Comparison of ENCODE assay signal across 9 mouse cellular contexts in genomic region chr5:93124031-93124826, GRCm38 (mm10). TPM values are rescaled to one million over a fixed set of nuclear protein-coding genes. Genes with fewer than 3 reads are reported as not detected.
A peak's percentile ranks its signal among the peaks of the same experiment; 100 is the strongest.
DNase-seq lines count a peak whose midpoint lies in the region; ATAC-seq and TF ChIP-seq lines count a peak whose summit lies in the region.
"Had no signal": no experiment of that assay in that cellular context is flagged by ENCODE, and none has a peak within 500 bp of the region (broad histone marks: within the 10 kb centered on the region; RNA-seq: fewer than 3 reads in every experiment).

No protein-coding gene starts in this region.

- H3K27me3 ChIP-seq in forebrain, embryonic 13.5 days = no peaks in the 10 kb centered on the region
- no peaks in the 10 kb centered on the region for H3K27me3 ChIP-seq in forebrain, postnatal 0 days (ENCODE audit: insufficient read depth, low read length)
- no peaks in the 10 kb centered on the region for H3K27me3 ChIP-seq in lung, embryonic 15.5 days
- no peaks in the 10 kb centered on the region for H3K27me3 ChIP-seq in hindbrain, embryonic 13.5 days
- no peaks in the 10 kb centered on the region for H3K27me3 ChIP-seq in stomach, embryonic 16.5 days (ENCODE audit: control insufficient read depth, insufficient read depth, low read length)

- ATAC-seq in forebrain, embryonic 13.5 days = no peak
- ATAC-seq in forebrain, postnatal 0 days = no peak
- ATAC-seq in lung, embryonic 15.5 days (ENCODE audit: borderline replicate concordance, extremely low read depth, low FRiP score, low TSS enrichment) = no peak
- no peak for ATAC-seq in hindbrain, embryonic 13.5 days (ENCODE audit: low FRiP score)
- ATAC-seq in stomach, embryonic 16.5 days (ENCODE audit: insufficient read depth, low FRiP score) = peak; percentile 26; the same call in 1 of the 2 replicates

- TF ChIP-seq CTCF in forebrain, postnatal 0 days (IDR thresholded peaks at IDR 0.05; ENCODE audit: low read depth) = no peak
- no peak for TF ChIP-seq CTCF in lung, adult 2 months (IDR thresholded peaks at IDR 0.05; ENCODE audit: insufficient read depth, low read length)

- H3K4me3 ChIP-seq in forebrain, embryonic 13.5 days = no peak overlapping the region
- no peak overlapping the region for H3K4me3 ChIP-seq in forebrain, postnatal 0 days (ENCODE audit: low read depth, low read length)
- no peak overlapping the region for H3K4me3 ChIP-seq in lung, embryonic 15.5 days
- no peak overlapping the region for H3K4me3 ChIP-seq in hindbrain, embryonic 13.5 days
- H3K4me3 ChIP-seq in stomach, embryonic 16.5 days (replicated peaks; ENCODE audit: low read length) = no peak overlapping the region
- no peak overlapping the region for H3K4me3 ChIP-seq in lung, adult 2 months (replicated peaks; ENCODE audit: extremely low read depth, low read depth, low read length)
- H3K4me3 ChIP-seq: layer of hippocampus, adult 2 months had no signal

- no peak overlapping the region for H3K9ac ChIP-seq in forebrain, embryonic 13.5 days
- no peak overlapping the region for H3K9ac ChIP-seq in forebrain, postnatal 0 days
- no peak overlapping the region for H3K9ac ChIP-seq in lung, embryonic 15.5 days
- H3K9ac ChIP-seq in hindbrain, embryonic 13.5 days = no peak overlapping the region
- H3K9ac ChIP-seq in stomach, embryonic 16.5 days (ENCODE audit: low read length) = no peak overlapping the region

- no peaks in the 10 kb centered on the region for H3K9me3 ChIP-seq in forebrain, embryonic 13.5 days (replicated peaks)
- H3K9me3 ChIP-seq in forebrain, postnatal 0 days (ENCODE audit: low read length) = no peaks in the 10 kb centered on the region
- H3K9me3 ChIP-seq in lung, embryonic 15.5 days = no peaks in the 10 kb centered on the region
- no peaks in the 10 kb centered on the region for H3K9me3 ChIP-seq in hindbrain, embryonic 13.5 days
- H3K9me3 ChIP-seq in stomach, embryonic 16.5 days (replicated peaks; ENCODE audit: control insufficient read depth, low read length) = no peaks in the 10 kb centered on the region

- H3K4me1 ChIP-seq in forebrain, embryonic 13.5 days = peaks cover 66% of the 10 kb centered on the region
- peaks cover 15% of the 10 kb centered on the region for H3K4me1 ChIP-seq in forebrain, postnatal 0 days (ENCODE audit: insufficient read depth)
- peaks cover 49% of the 10 kb centered on the region for H3K4me1 ChIP-seq in lung, embryonic 15.5 days
- peaks cover 54% of the 10 kb centered on the region for H3K4me1 ChIP-seq in hindbrain, embryonic 13.5 days (replicated peaks)
- peaks cover 62% of the 10 kb centered on the region for H3K4me1 ChIP-seq in stomach, embryonic 16.5 days (ENCODE audit: control insufficient read depth, insufficient read depth, low read length)
- H3K4me1 ChIP-seq in lung, adult 2 months (ENCODE audit: control insufficient read depth, insufficient read depth, low read length) = peaks cover 15% of the 10 kb centered on the region

- DNase-seq in forebrain, postnatal 0 days = no peak
- DNase-seq in lung, postnatal 36 days = no peak
- DNase-seq in left cerebral cortex, adult 18-20 months (ENCODE audit: low spot score in 2 of 2) = no peak
- no peak for DNase-seq in lung, adult 2 months

- TF ChIP-seq POLR2A in lung, adult 2 months (IDR thresholded peaks at IDR 0.05; ENCODE audit: borderline replicate concordance, extremely low read depth, low read depth, low read length) = no peak

- WGBS in forebrain, embryonic 13.5 days = 61% methylated on average over 9 of the region's 9 CpGs
- WGBS in forebrain, postnatal 0 days = 53% methylated on average over 9 of the region's 9 CpGs
- 49% methylated on average over 9 of the region's 9 CpGs for WGBS in lung, embryonic 15.5 days
- 52% methylated on average over 9 of the region's 9 CpGs for WGBS in hindbrain, embryonic 13.5 days
- WGBS in stomach, embryonic 16.5 days = 42% methylated on average over 9 of the region's 9 CpGs
- WGBS in lung, adult 2 months = 55% methylated on average over 9 of the region's 9 CpGs

- no peaks in the 10 kb centered on the region for H3K36me3 ChIP-seq in forebrain, embryonic 13.5 days (ENCODE audit: poor library complexity, severe bottlenecking)
- H3K36me3 ChIP-seq in forebrain, postnatal 0 days (ENCODE audit: insufficient read depth) = no peaks in the 10 kb centered on the region
- no peaks in the 10 kb centered on the region for H3K36me3 ChIP-seq in lung, embryonic 15.5 days
- no peaks in the 10 kb centered on the region for H3K36me3 ChIP-seq in hindbrain, embryonic 13.5 days
- H3K36me3 ChIP-seq in stomach, embryonic 16.5 days (ENCODE audit: control insufficient read depth, insufficient read depth, low read length) = no peaks in the 10 kb centered on the region

- peak overlapping the region; percentile 22; the same call in 1 of the 2 replicates for H3K27ac ChIP-seq in forebrain, embryonic 13.5 days
- no peak overlapping the region for H3K27ac ChIP-seq in forebrain, postnatal 0 days (ENCODE audit: low read depth, low read length)
- peak overlapping the region; percentile 41 for H3K27ac ChIP-seq in lung, embryonic 15.5 days
- H3K27ac ChIP-seq in hindbrain, embryonic 13.5 days = peak overlapping the region; percentile 62; the same call in 1 of the 2 replicates
- peak overlapping the region; percentile 67 for H3K27ac ChIP-seq in stomach, embryonic 16.5 days (ENCODE audit: low read length)
- H3K27ac ChIP-seq: layer of hippocampus, adult 2 months had no signal

- no peak overlapping the region for H3K4me2 ChIP-seq in forebrain, embryonic 13.5 days
- no peak overlapping the region for H3K4me2 ChIP-seq in forebrain, postnatal 0 days (ENCODE audit: low read depth)
- no peak overlapping the region for H3K4me2 ChIP-seq in lung, embryonic 15.5 days
- no peak overlapping the region for H3K4me2 ChIP-seq in hindbrain, embryonic 13.5 days
- no peak overlapping the region for H3K4me2 ChIP-seq in stomach, embryonic 16.5 days (ENCODE audit: low read depth, low read length)

RNA-seq across cellular contexts. Expression of gene Sept11, which starts 31.0 kb away (rescaled TPM):
- polyA plus RNA-seq in forebrain, embryonic 13.5 days (2015; fragmentation: Nextera tagmentation; extraction: Ambion mirVana) = 201 and 207 TPM in 2 replicates
- total RNA-seq in forebrain, postnatal 0 days (2014; rRNA removed) = 87.2 and 104 TPM in 2 replicates
- 85.9 and 104 TPM in 2 replicates for polyA plus RNA-seq in forebrain, postnatal 0 days (2015; fragmentation: Nextera tagmentation; extraction: Ambion mirVana)
- polyA plus RNA-seq in lung, embryonic 15.5 days (2015; fragmentation: Nextera tagmentation; extraction: Ambion mirVana) = 161 and 168 TPM in 2 replicates
- polyA plus RNA-seq in hindbrain, embryonic 13.5 days (2015; fragmentation: Nextera tagmentation; extraction: Ambion mirVana) = 165 and 171 TPM in 2 replicates
- polyA plus RNA-seq in stomach, embryonic 16.5 days (2015; fragmentation: Nextera tagmentation; extraction: Ambion mirVana) = 134 and 146 TPM in 2 replicates
- total RNA-seq in left cerebral cortex, adult 18-20 months (2021) = 100 to 1,000 TPM; 180 to 181 TPM
- 32.8 and 46.8 TPM in 2 replicates for polyA plus RNA-seq in lung, adult 2 months (2012; rRNA removed)
